Mouse (Mus musculus) myocyte (in vitro differentiated cells): ENCODE data around the gene Eif2b5.

Experiments
- E2F4 ChIP-seq: IDR thresholded peaks from one replicate; pipeline ENCODE4 v1.6.1; 2011; ENCODE audit warnings: mild to moderate bottlenecking, control low read depth, moderate library complexity; ENCODE audit not compliant: insufficient read depth
- MAX ChIP-seq: IDR thresholded peaks from one replicate; pipeline ENCODE4 v1.6.1; 2011; ENCODE audit warnings: low read depth, mild to moderate bottlenecking, control low read depth
- MYOD1 ChIP-seq, 3 experiments: IDR thresholded peaks; one replicate each; pipeline ENCODE4 v1.6.1; 2011; ENCODE audit warnings: control low read depth in 2 of 3, low read depth in 2 of 3, mild to moderate bottlenecking in 2 of 3, moderate library complexity in 1 of 3; ENCODE audit not compliant: insufficient read length in 2 of 3, control insufficient read depth in 1 of 3
- MYOG ChIP-seq, 3 experiments: IDR thresholded peaks; one replicate each; pipeline ENCODE4 v1.6.1; 2011; ENCODE audit warnings: control low read depth in 2 of 3, low read depth in 2 of 3, mild to moderate bottlenecking in 2 of 3; ENCODE audit not compliant: insufficient read length in 2 of 3, control insufficient read depth in 1 of 3, insufficient read depth in 1 of 3
- POLR2A ChIP-seq: IDR thresholded peaks from one replicate; pipeline ENCODE4 v1.6.1; 2011; ENCODE audit warnings: low read depth, mild to moderate bottlenecking, control low read depth, moderate library complexity; ENCODE audit not compliant: insufficient read length
- POLR2AphosphoS2 ChIP-seq: IDR thresholded peaks from one replicate; pipeline ENCODE4 v1.6.1; 2011; ENCODE audit warnings: low read depth, control low read depth; ENCODE audit not compliant: insufficient read length
- REST ChIP-seq: IDR thresholded peaks from one replicate; pipeline ENCODE4 v1.6.1; 2011; ENCODE audit warnings: mild to moderate bottlenecking, control low read depth, moderate library complexity; ENCODE audit not compliant: insufficient read depth, insufficient read length
- SRF ChIP-seq: IDR thresholded peaks from one replicate; pipeline ENCODE4 v1.6.1; 2011; ENCODE audit warnings: low read depth; ENCODE audit not compliant: control insufficient read depth, insufficient read length
- TCF12 ChIP-seq: IDR thresholded peaks from one replicate; pipeline ENCODE4 v1.6.1; 2011; ENCODE audit warnings: mild to moderate bottlenecking, control low read depth; ENCODE audit not compliant: poor library complexity, insufficient read depth, severe bottlenecking
- TCF3 ChIP-seq: IDR thresholded peaks from one replicate; pipeline ENCODE4 v1.6.1; 2011; ENCODE audit warnings: low read depth, control low read depth; ENCODE audit not compliant: insufficient read length
- USF1 ChIP-seq: IDR thresholded peaks from one replicate; pipeline ENCODE4 v1.6.1; 2011; ENCODE audit warnings: low read depth, mild to moderate bottlenecking, control low read depth, moderate library complexity

DNA sequence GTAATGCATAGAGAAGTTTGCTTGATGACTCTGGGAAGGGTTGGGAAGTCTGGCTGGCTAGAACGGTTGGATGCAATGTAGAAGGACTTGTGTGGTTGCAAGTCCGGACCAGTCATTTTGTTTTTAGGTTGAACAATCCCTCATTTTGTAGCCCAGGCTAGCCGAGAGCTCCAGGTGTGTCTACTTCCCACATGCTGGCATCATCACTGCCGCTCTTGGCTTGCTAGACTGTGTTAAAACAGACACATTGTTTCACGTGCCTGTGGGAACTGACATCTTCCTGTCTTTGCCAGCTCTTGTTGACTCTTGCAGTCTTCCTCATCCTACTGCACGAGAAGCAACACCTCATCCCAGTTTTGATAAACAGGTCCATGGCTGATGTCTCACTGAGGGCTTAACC, 56.4 kb downstream of the Eif2b5 start:
- TF ChIP-seq POLR2A (no peak), E2F4 (no peak), POLR2AphosphoS2 (no peak), MAX (no peak), USF1 (no peak), TCF12 (no peak), REST (no peak), SRF (no peak), TCF3 (no peak), MYOD1 (IDR thresholded peaks at IDR 0.05; ENCODE audit: control insufficient read depth in 1 of 3, insufficient read length in 2 of 3, low read depth in 2 of 3) (no peak), MYOG (IDR thresholded peaks at IDR 0.05; ENCODE audit: control insufficient read depth in 1 of 3, insufficient read depth in 1 of 3, insufficient read length in 2 of 3, low read depth in 2 of 3) (no peak)
